Mouse (Mus musculus) heart, postnatal 10 days (tissue): ENCODE data around the gene Gprc6a. TPM values are rescaled to one million over a fixed set of nuclear protein-coding genes. Genes with fewer than 3 reads are reported as not detected.

Experiments used
- DNase-seq, 2 experiments: peaks; one replicate each; pipeline ENCODE4 v3.0.0; 2021
- intact Hi-C: fragments of 180-260 bp; cut with DNase I; formaldehyde crosslinking; loops from one replicate; pipeline ENCODE4 v1.15.1; 2025
- total RNA-seq, 2 experiments: library from RNA; stranded (reverse); gene quantifications; 2 replicates each; pipeline ENCODE4 v1.2.3; 2021

Gene Gprc6a
- total RNA-seq, result not detected

DNA sequence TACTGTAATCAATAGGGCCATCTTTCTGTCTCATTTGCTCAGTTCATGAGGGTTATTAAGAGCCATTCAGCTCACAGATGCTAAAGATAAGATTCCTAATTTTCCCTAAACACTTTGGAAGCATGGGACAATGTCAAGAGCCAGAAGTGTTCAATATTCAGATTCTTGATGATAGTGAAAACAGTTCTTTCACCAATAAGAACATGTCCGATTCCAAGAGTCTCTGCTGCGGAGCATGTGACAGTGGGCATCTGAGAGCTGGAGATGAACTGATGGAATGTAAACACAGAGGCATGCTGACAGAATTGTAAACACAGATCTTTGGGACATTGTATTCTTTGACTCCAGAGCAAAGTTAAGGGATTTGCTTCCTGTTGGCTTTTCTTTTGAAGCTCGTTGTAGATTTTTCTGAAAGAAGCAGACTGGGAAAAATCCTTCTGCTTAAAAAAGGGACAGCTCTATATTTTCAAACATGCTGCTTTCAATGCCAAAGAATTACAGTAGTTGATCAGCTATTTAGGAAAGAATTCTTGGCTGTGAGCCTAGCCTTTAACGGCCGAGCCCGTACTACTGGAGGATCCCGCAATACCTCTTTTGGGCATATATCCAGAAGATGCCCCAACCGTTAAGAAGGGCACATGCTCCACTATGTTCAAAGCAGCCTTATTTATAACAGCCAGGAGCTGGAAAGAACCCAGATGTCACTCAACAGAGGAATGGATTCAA lies at the start of gene Gprc6a:
Gene Gprc6a, minus strand, starts transcription at position 51 of the 726 bp plus-strand sequence.
- no peak for DNase-seq
- intact Hi-C loops, result no loop called here

DNA sequence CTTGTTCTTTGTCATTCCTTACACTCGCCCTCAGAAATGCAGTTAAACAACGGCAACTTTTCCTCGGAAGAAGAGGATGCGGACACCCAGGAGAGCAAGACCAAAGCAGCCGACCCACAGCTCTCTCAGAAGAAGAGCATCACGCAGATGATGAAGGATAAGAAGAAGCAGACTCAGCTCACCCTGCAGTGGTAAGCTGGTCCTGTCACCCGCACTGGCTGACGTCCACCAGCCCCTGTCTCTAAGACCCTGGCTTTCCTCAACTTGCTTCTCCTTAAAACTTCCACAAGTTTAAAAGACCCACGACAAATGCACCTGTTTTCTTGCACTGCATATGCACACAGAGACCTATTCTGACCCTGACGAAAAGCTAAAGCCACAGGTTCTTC lies 47.0 kb upstream of the Gprc6a start:
- no peak for DNase-seq

DNA sequence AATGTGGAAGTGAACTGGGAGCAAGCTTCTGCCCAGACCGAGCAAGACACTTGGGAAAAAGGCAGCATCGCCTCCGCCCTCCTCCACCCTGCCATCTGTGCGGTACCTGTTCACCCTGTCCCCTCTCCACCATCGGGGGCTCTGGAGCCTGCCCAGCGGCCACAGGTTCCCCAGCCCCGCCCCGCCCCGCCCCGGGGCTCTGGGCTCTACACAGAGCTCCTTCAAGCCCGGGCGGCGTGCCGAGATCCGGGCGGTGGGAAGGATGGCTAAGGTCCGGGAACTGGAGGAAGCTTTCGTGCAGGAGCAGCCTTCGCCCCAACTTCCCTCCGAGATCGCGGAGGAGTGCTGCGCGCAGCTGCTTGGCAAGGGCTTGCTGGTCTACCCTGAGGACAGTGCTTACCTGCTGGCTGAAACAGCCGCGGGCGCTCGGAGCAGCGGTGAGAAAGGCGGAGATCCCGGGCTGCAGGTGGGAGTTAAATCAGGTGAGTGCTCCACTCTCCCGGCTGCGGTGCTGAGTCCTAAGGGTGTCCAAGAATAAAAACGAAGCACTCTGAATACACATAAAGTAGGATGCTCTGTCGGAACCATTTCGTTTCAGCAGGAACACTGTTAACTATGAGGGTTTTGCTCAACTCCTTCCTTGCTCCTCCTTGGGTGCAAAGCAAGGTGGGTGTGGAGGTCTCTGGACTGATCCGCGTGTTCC lies 46.4 kb upstream of the Gprc6a start, which contains the start of gene Rfx6:
Gene Rfx6, plus strand, starts transcription at position 209 of the 703 bp plus-strand sequence.
- intact Hi-C loops, result no loop called here
- no peak for DNase-seq

More for the DNA sequence above, 47.0 kb upstream of the Gprc6a start:
- intact Hi-C loops, result no loop called here

DNA sequence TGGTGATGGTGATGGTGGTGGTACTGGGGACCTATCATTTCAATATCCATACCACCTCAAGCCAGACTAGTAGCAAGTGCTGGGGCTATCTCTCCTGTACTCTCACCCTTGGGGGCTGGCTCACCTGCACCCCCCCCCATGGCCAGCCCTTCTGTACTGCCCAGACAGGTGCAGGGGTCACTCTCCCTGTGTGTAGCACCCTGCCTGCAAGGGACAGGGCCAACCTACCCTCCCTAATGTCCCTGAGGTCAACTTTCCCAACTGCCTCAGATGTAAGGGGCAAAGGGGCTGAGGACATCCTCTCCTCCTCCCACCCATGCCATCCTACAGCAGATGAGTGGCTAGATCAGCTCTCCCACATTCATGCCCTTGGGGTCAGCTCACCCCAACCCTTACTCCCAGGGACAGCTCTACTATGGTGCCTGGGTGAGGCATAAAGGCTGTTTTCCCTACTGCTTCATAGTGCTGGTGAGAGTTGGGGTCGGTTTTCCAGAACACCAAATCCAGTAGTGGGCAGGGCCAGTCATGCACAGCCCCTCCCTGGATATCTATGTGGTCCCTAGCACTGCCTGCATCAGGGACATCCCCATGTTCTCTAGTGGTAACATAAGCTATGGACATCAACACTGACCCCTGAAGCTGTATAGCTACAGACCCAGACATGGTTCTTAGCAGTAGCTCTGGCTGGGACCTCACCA lies 41.0 kb upstream of the Gprc6a start:
- DNase-seq, result no peak
- intact Hi-C loops, result no loop called here

DNA sequence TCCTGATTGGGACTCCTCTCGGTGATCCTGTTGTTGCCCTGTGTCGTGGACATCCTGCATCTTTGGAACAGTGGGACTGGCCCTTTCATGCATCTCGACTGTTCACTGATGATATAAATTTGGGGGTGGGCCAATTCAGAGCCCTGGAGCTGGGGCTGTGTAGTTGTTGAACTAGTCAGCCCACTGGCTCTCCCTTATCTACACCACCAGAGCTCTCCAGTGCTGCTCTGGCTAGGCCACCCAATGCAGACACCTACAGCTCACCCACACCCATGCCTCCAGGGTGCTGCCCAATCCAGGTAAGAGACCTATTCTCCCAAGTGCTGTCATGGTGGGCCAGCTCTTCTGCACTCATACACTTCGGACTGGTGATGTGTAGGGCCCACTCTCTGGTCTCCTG lies 40.3 kb upstream of the Gprc6a start:
- DNase-seq, result no peak
- intact Hi-C loops, result no loop called here

DNA sequence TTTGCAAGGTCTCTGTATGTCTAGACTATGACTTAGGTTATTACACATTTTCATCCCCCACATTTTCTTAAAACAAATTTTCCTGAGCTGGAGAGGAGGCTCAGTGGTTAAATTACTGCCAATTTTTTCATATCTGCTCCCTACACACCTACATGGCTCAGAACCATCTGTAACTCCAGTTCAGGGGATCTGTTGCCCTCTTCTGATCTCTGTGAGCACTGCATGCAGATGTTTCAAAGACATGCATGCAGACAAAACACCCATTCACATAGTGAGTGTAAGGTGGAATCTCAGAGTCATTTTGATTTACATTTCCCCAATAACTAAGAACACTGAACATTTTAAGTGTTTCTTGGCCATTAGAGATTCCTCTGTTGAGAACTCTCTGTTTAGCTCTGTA lies 38.1 kb upstream of the Gprc6a start:
- intact Hi-C loops, result no loop called here
- no peak for DNase-seq

DNA sequence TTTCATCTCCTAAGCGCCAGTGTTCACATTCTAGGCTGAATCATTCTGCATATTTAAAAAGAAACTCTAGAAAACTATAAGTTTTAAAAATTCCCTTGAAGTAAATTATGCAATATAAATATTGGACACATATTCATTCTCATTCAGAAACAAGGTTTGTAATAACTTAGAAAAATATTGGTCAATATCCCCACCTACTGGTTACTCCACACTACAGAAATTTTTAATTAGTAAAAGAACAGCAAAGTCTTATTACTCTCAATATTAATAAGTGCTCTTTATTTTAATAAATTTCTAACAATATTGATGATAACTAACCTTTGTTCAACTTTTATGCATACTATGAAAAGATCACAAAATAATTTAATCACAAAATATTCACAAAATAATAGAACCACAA lies 26.1 kb upstream of the Gprc6a start:
- no peak for DNase-seq

DNA sequence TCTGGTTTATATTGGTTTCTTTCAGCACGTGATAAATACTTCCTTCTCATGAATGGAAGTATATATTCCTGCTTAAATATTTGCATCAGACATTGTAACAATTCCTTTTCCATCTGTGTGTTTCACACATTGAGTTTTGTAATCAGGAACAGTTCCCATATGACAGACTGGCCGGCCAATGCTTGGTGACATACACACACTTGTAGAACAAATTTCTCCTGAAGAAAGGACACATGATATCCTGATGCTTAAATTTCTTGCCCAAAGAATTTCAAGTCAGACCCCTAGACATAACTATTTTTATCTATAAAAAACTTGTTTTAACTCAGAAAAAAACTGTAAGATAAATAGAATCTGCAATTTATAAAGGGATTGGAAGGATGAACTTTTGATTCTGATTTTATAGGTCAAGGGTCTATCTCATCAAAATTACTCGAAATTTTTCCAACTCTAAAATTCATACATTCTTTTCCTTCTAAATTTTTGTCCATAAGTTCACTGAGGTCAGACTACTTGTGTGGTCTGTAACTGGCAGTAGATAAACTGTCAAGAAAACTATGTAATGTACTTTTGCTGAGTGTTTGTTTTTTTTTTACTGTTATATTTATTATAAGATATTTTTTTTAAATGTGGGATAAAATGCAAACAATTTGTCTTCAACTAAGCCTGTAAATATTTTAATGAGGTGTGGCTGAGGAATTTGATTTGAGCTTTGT lies 18.4 kb upstream of the Gprc6a start:
- intact Hi-C loops, result no loop called here
- DNase-seq, result no peak

More for the DNA sequence above, 26.1 kb upstream of the Gprc6a start:
- intact Hi-C loops, result loop anchor here (5.0 kb wide), 1 partner anchor 65 kb away; the partner anchor contains the start of gene Fam162b

DNA sequence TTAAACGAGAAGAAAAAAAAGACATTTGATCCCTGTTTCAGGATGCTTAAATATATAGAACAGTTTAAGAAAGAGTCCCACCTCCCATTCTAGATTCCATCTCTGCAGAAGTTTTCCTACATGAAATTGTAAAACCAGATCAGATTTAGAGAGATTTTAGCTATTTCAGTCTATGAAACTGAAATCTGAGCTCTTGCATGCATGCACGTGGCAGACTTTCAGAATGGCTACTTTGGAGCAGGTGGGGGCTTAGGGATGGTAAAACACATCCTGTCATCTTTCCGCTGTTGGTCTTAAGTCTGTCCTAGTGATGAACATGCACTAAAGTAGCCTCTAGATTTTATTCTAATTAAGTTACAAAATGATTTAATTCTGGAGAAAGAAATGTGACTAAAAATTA lies 10.1 kb downstream of the Gprc6a start:
- intact Hi-C loops, result no loop called here
- DNase-seq, result no peak

DNA sequence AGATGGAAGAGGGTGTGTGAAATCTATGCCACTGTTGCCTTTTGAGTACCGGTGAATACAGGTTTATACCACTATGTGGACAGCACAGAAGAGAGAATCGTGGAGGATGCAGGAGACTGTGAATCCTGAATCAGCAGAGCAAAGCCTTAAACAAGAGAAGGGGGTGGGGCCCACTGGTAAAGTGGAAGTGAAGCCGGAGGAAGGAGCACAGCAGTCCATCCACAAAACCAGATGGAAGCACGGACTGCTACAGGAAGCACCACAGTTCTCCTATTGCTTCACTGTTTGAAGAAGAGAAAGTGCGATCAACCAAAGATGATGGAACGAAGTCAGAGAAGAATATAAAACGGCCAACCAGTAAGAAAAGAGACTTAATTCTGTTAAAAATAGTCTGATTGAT lies 11.1 kb downstream of the Gprc6a start:
- intact Hi-C loops, result no loop called here
- DNase-seq, result no peak

DNA sequence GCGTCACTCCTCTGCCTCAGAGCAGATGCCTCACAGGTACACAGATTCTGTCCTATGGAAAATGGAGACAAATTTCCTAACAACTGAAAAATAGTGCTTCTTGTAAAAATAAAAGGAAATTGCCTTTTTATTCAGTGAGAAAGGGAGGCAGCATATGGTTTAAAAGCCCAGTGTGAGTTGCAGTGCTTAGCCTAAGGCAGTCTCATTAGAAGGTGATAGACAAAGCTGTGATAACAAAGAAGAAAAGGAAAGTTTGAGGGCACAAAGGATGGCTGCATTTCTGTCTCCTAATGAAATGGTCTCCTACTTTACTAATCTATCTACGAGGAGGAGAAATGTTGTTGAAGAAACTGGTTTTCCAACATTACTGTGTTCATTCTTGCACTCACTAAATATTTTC lies 12.7 kb downstream of the Gprc6a start:
- DNase-seq, result no peak
- intact Hi-C loops, result no loop called here

DNA sequence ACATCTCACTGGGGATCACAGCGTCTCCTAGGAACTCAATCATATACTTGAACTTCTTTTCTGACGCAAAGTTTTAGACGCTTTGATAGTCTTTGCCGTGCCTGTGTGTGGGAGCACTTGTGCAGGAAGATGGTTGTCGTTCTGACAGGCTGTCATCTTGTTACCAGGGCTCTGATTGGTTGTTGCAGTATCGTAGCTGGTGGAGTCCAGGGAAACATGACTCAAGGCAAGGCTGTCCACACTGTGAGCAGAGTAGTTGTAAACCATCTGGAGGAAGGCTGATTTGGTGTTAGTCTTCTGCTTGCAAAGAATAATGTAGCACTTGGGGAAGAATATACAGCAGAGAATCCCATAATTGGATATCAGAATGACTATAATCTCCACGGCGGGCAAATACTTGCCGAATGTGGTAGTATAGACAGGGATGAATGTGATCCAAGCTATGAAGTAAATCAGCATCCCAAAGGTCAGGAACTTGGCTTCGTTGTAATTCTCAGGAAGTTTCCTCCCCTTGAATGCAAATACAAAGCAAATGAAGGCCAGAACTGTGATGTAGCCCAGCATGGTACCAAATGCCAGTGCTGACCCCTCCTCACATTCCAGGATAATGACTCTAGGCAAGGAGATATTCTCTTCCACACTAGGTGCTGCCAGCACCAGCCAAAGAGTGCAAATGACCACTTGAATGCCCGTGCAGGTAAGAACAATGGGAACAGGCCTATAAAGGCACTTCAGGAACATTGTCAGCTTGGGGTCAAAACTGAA lies 16.3 kb downstream of the Gprc6a start:
- no peak for DNase-seq
- intact Hi-C loops, result no loop called here

DNA sequence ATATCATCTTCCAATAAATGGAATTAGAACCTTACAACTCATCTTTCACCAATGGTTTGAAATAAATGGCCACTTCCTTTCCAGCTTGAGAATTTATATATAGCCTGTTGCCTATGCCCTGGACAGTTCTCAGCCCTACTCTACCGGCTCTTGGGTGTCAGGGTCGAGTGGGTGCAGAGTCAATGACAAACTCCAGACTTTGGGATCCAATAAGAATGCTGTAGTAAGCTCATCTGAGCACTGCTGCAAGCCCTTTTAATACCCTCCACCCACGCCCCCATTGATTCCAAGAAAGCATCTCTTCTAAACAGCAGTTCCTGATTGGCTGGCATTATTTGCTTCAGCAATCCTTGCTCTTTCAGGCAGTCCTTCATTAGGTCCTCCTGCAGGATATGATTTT lies 17.8 kb downstream of the Gprc6a start:
- no peak for DNase-seq
- intact Hi-C loops, result no loop called here

DNA sequence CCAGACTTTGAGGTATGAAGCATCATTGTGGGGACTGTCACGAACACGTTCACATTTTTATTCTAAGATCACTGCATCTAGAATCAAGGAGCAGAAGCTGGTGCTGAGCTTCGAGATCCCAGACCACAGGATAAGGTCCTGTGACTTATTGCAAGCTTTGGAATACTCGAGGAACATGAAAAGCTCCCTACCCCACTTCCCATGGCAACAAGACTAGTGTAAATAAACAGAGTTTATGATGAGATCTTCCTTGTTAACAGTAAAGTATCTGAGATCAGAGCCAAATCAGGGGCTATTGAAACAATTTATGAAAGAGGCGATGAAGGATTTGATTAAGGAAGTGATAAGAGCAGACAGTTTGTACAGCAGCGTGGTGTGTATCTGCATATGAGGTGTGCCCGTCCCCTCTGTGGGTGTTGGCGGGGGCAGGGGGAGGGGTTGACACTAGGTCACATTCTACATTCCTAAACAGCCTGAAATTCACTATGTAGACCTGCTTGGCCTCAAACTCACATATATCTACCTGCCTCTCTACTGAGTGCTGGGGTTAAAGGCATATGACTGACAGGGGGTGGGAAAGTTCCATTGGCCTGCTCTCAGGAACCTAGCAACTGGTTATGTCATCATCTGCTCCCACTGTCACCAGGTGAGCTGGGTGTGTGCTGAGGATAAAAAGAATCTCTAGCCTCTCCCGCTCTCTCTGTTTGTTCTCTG lies 19.1 kb downstream of the Gprc6a start:
- DNase-seq, result no peak
- intact Hi-C loops, result no loop called here

DNA sequence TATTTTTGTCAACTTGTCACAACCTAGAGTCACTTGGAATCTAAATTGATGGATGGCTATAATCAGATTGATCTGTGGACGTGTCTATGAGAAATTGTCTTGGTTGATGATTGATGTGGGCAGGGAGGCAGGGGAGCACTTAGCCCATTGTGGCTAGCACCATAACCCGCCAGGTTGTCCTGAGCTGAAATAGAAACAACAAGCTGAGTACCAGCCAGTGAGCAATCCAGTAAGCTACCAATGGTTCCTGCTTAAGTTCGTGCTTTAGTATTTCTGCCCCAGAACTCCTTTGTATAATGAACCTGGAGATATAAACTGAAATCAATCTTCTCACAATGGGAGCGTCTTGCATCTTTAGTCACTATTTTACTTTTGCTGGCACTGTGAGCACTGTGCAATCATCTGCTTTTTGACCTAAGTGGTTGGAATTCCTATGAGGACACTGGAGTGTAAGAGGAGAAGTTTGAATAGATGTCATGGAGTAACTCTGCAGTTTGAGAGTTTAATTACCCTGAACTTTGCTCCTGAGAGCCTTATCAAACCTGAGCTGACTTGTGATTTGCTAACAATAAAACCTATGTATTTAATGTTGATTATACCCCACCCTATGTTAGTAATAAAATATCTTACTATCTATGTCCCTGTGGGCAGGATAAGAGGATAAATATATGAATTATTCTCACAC lies 21.4 kb downstream of the Gprc6a start:
- no peak for DNase-seq
- intact Hi-C loops, result no loop called here

DNA sequence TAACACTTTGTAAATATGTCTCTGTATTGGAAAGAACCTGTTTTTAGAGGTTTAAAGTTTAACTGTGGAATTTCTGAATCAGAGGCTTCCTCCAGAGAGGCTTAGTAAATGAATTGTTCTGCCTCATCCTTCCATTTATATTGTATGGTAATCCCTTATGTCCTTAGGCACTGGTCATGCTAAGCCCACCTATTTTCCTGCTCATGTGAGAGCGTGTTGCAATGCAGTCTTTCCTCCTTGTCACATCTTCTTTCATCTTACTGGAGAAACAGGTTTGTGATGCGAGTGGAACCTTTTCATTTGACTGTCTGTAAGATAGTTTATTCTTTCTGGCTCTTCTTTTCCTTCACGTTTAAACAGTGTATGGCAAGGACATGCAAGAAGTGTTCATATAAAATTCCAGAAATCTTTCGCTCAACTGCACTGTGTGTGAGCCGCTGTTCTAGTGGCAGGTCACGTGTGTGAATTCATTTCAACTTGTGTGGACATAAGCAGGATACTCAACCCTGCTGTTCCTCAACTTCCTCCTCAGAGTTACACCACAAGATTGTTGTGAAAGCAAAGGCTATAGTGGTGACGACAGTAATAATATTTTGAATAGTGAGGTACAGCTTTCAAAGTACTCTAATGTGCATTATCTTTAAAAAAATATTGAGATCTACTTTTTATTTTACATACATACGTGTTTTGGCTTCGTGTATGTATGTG lies 34.2 kb downstream of the Gprc6a start:
- intact Hi-C loops, result no loop called here

DNA sequence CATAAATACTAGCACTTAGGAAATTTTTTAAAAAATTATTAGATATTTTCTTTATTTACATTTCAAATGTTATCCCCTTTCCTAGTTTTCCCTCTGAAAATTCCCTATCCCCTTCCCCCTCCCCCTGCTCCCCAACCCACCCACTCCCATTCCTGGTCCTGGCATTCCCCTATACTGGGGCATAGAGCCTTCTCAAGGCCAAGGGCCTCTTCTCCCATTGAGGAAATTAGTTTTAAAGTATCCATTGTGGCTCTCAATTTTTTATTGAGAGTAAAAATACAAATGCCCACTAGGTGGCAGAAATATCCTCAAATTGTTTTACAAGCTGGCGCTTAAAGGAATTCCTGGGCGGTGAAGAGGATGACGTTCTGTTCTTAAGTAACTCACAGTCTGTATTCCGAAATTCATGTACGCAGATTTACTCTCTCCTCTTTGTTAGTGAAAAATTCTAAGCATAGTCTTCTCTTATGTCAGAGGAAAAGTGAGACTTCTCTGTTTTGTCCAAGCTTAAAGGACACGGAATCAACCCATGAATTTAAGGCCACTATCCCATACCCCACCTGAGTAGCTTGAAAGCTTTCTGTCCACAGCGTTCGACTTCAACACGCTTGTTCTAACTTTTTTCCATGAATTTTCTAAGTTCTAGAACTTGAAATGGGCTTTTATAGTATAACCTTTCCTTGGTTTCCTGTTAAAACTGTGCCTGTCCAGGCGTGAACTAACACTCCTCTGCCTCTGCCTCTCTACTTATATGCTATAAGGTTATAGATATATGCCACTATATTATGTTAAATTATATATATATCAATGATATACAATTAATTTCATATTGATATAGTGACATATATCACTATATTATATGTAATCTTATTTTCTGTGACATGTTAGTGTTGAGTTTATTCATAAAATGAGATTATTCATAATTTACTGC lies 36.0 kb downstream of the Gprc6a start:
- intact Hi-C loops, result no loop called here
- DNase-seq, result peak; percentile 10 to 35

More for the DNA sequence above, 34.2 kb downstream of the Gprc6a start:
- DNase-seq, result no peak
